Mouse (Mus musculus) layer of hippocampus, adult 9-11 months (tissue): ENCODE data around the gene Arhgap35.

Experiments used
- DNase-seq: peaks from one replicate; pipeline ENCODE4 v3.0.0; 2022

Gene Arhgap35

GRCm38 (mm10) chr7:16601683-16602102 lies 13.1 kb downstream of the Arhgap35 start:
- no peak for DNase-seq

DNA sequence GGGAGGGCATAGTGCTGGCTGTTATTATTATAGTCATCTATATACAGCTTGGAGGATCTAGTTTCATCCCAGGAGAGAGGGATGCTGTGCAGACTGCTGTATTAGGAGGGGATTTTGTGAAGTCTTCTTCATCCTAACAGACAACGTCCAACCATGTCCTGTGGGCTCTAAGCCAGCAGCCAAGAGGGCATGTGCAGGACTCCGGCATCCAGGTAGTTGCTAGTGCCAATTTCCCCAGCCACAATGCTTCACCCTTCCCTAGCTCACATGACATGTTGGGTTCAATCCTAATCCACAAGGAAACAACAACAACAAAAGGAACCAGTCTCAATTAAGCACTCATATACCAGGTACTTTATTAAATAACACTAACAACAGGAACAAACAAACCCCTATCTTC lies 15.8 kb downstream of the Arhgap35 start:
- no peak for DNase-seq

DNA sequence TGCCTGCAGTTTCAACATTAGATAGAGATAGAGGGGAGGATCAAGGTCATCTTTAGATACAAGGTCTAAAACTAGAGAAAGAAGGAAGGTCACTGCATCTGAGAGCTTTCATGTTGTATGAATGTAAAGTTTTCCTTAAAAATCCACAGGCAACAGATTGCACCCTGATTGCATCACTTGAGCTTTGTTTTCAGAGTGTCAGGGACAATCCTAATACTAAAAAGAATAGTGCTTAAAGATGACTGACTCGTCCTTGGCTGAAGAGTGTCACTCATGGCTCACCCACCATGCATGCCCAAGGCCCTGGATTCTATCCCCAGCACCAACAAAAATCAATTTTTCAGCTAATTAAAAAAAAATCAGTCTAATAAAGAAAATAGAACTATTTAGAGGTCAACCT lies 23.5 kb downstream of the Arhgap35 start:
- DNase-seq, result no peak

DNA sequence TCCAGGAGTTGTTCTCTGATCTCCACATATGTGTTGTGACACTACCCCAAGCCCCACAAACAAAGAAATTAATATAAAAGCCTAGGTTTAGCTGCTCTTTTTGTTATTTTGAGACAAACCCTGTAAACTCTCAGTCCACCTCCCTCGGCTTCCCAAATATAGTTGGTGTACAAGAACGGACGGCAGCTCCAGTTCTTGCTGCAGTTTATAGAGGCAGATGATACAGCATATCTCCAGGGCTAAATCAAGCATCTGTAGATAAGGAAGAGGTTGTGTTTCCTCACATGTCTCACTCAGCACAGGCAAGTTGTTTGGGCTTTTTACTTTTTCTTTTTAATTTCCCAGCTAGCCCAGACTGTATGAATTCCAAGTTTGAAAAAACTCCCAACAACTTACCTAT lies 27.1 kb downstream of the Arhgap35 start:
- no peak for DNase-seq

DNA sequence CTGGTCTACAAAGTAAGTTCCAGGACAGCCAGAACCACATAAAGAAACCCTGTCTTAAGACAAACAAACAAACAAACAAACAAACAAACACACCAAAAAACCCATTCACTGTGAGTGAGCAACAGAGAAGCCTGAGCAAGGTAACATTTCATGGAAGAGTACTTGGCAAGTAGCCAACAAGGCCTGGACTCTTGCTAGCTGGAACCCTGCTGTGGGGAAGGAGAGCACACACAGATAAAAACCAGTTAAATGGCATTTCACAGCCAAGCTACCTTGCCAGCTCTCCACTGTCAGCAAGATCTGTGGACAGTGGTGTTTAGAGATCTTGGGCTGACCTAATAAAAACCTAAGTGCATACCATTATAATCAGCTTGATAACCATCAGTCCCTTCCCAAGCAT lies 30.4 kb downstream of the Arhgap35 start:
- DNase-seq, result no peak

DNA sequence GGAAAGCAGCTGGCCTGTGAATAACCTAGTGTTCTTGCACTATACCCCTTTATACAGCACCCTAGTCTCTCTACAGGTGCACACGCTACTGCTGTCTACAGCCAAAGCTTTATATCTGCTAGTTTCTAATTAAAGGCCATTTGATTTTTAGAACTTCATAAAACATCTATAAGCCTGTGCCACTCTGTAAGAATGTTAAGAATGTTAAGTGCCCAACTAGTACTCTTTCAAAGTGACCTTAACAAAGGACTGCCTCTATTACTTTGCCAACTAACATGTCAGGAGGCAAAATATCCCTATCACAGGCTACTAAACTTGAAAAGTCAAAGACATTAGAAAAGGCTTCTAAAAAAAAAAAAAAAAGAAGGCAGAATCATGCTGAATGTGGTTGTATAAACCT lies 31.0 kb downstream of the Arhgap35 start:
- DNase-seq, result no peak

GRCm38 (mm10) chr7:16582299-16582698 lies 32.5 kb downstream of the Arhgap35 start:
- DNase-seq, result no peak

DNA sequence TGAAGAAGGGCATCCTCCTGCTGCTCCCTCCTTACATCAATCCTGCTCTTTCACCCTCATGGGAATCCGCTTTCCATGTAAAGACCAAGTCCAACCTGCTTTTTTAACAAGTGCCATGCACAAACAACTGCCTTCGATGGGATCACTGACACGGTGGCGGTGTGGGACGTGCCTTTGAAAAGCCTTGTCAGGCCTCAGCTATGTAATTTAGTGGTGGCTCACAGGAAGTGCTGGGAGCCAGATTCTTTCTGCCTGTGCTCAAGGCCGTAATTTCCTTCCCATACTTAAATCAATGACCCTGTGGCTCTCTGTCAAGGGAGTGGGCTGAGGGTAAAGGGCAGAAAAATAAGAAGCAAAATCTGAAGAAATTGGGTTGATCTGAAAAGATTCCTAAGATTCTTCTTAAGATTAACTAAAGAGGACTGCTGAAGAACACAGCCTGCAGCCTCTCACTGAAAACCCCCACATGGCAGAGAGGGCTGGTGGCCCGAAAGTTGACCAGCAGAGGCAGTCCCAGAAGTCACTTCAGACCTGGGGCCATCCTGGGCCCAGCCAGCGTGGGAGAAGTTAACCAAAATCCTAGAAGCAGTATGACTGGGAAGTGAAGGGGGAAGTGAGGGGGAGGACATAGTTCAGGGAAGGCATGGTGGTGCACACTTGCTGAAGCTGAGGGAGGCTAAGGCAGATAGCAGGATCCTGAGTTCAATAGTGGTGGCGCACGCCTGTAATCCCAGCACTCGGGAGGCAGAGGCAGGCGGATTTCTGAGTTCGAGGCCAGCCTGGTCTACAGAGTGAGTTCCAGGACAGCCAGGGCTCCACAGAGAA lies 33.3 kb downstream of the Arhgap35 start:
- no peak for DNase-seq

- no peak for DNase-seq
These were observed 38.1 kb downstream of the Arhgap35 start for GRCm38 (mm10) chr7:16576719-16577118.

- no peak for DNase-seq
These were observed 43.6 kb downstream of the Arhgap35 start for GRCm38 (mm10) chr7:16571191-16571590.

- no peak for DNase-seq
These were observed 44.1 kb downstream of the Arhgap35 start for GRCm38 (mm10) chr7:16570737-16571136.

- no peak for DNase-seq
These were observed 50.3 kb downstream of the Arhgap35 start for GRCm38 (mm10) chr7:16564491-16564890.

DNA sequence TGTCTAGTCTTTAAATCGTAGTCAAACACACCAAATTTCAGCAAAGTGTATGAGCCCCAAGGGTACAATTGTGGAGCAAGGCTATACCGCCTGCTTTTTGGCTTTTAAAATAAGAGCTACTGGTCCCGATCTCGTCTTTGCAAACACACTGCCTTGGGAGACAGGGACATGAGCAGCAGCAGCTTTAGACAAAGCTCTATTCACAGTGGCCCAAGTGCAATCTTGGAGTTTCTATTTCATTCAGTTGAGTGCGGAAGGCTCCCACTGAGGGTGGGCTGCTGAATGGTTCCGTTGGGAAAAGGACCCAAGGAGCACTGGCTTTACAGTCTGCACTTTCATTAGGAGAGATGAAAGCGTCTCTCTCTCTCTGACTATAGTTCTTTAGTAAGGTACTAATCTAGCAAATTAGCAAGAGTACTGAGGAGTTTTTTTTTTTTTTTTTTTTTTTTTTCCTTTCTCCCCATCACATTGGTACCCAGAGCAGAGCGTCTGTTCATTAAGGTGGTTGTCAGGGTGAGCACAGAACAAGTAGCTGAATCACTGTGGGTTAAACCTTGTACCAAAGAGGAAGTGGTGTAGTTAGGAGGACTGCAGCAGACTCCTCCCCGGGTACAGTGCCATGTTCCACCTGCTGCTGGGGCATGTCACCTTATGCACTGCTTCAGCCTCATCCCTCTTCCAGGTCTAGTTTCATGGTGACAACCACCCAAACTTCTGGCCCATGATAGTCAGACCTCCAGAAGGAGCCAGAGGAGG lies 56.8 kb downstream of the Arhgap35 start:
- no peak for DNase-seq

DNA sequence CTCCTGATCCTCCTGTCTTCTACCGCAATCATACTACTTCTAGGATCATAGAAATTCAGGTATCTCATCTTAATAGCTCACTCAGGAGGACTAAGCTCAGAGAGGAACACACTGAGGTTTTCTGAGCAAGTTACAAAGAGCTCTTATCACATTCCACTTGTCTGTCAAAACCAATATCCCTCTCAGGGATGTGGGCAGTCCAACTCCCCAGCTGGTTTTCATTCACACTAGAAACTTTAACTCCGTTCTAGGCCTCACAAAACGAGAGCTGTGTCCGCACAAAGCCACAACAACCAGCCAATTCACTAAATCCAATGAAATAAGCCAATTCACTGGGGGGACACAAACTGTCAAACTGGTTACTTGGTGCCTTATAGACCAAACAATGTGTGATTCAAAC lies 57.5 kb downstream of the Arhgap35 start:
- no peak for DNase-seq

GRCm38 (mm10) chr7:16554215-16554614 lies 60.6 kb downstream of the Arhgap35 start:
- DNase-seq, result no peak

- no peak for DNase-seq
These were observed 63.2 kb downstream of the Arhgap35 start for GRCm38 (mm10) chr7:16551581-16551980.

DNA sequence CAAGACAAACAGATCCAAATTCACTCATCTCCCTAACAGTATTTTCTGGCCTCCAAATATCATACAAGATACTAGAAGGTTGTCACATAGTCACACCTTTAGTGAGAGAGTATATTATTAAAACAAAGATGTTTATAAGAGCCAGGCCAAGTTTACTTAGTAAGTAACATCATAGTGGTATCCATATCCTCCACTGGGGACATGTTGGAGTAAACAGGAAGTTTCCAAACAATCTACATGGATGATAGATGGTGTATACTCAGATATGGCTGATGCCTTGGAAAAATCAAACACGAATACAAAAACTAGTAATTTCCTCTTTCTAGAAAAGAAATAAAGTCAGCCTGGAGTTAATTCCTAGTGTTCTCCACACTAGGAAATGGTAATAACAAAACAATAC lies 65.5 kb downstream of the Arhgap35 start:
- DNase-seq, result no peak

DNA sequence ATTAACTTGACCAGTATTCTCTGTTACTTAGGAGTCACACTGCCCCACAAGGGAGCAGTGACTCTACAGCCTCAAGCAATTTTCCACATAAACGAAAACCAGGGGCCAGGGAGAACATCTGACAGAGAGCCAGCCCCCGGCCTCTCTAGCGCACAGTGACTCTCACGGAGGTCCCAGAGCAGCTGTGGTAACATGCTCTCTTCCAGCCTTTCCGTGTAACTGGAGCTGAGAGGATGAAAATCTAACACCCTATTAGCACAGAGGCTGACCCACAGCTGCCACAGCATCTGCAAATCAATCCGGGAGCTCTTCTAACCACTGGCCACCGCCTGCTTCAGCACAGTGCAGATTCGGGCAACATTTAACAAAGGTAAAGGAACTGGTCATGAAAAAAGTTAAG lies 70.0 kb downstream of the Arhgap35 start:
- no peak for DNase-seq

GRCm38 (mm10) chr7:16537220-16537903 lies 77.4 kb downstream of the Arhgap35 start:
- no peak for DNase-seq

- no peak for DNase-seq
These were observed 88.8 kb downstream of the Arhgap35 start for GRCm38 (mm10) chr7:16525995-16526394.

- DNase-seq, result no peak
These were observed 89.3 kb downstream of the Arhgap35 start for GRCm38 (mm10) chr7:16525448-16525847.

- DNase-seq, result no peak
These were observed 90.5 kb downstream of the Arhgap35 start for GRCm38 (mm10) chr7:16524308-16524707.

DNA sequence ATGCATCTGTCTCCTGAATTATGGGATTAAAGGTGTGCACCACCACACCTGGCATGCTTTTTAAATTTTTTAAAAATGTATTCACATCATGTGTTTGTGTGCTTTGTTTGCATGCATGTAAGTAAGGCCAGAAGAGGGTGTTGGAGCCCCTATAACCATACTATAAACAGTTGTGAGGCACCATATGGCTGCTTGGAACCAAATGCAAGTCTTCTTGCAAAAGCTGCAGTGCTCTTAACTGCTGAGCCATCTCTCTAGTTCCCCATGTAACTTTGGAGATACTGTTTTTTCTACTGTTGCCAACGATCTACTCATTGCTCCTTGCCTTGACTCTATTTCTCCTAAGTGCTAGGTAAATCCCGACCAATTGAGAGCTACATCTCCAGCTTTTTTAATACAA lies 95.5 kb downstream of the Arhgap35 start:
- DNase-seq, result no peak

- no peak for DNase-seq
These were observed 97.6 kb downstream of the Arhgap35 start for GRCm38 (mm10) chr7:16517198-16517597.
